Mouse (Mus musculus) myocyte (in vitro differentiated cells): ENCODE data around the gene Mycbp2. TPM values are rescaled to one million over a fixed set of nuclear protein-coding genes. Genes with fewer than 3 reads are reported as not detected.

Experiments used
- H3K27me3 ChIP-seq: one replicate; pipeline ENCODE4 v1.6.1; 2011; ENCODE audit not compliant: control insufficient read depth, insufficient read depth, insufficient read length
- H3K36me3 ChIP-seq: one replicate; pipeline ENCODE4 v1.6.1; 2011; ENCODE audit not compliant: control insufficient read depth, insufficient read depth
- H3K4me2 ChIP-seq: one replicate; pipeline ENCODE4 v1.6.1; 2011; ENCODE audit warnings: low read depth, control low read depth
- H3K4me3 ChIP-seq: one replicate; pipeline ENCODE4 v1.5.1; 2011; ENCODE audit warnings: mild to moderate bottlenecking, control low read depth, moderate library complexity
- H3K79me2 ChIP-seq: one replicate; pipeline ENCODE4 v1.6.1; 2011; ENCODE audit not compliant: control insufficient read depth, insufficient read depth
- H3ac ChIP-seq: one replicate; pipeline ENCODE4 v1.6.1; 2011; ENCODE audit not compliant: control insufficient read depth, insufficient read length
- CEBPB ChIP-seq: IDR thresholded peaks from 2 replicates; pipeline ENCODE4 v1.6.1; 2011; ENCODE audit warnings: mild to moderate bottlenecking, moderate library complexity; ENCODE audit not compliant: poor library complexity, insufficient read depth, severe bottlenecking
- E2F4 ChIP-seq: IDR thresholded peaks from one replicate; pipeline ENCODE4 v1.6.1; 2011; ENCODE audit warnings: mild to moderate bottlenecking, control low read depth, moderate library complexity; ENCODE audit not compliant: insufficient read depth
- MAX ChIP-seq: IDR thresholded peaks from one replicate; pipeline ENCODE4 v1.6.1; 2011; ENCODE audit warnings: low read depth, mild to moderate bottlenecking, control low read depth
- MYOD1 ChIP-seq, 3 experiments: IDR thresholded peaks; one replicate each; pipeline ENCODE4 v1.6.1; 2011; ENCODE audit warnings: control low read depth in 2 of 3, low read depth in 2 of 3, mild to moderate bottlenecking in 2 of 3, moderate library complexity in 1 of 3; ENCODE audit not compliant: insufficient read length in 2 of 3, control insufficient read depth in 1 of 3
- MYOG ChIP-seq, 3 experiments: IDR thresholded peaks; one replicate each; pipeline ENCODE4 v1.6.1; 2011; ENCODE audit warnings: control low read depth in 2 of 3, low read depth in 2 of 3, mild to moderate bottlenecking in 2 of 3; ENCODE audit not compliant: insufficient read length in 2 of 3, control insufficient read depth in 1 of 3, insufficient read depth in 1 of 3
- POLR2A ChIP-seq: IDR thresholded peaks from one replicate; pipeline ENCODE4 v1.6.1; 2011; ENCODE audit warnings: low read depth, mild to moderate bottlenecking, control low read depth, moderate library complexity; ENCODE audit not compliant: insufficient read length
- POLR2AphosphoS2 ChIP-seq: IDR thresholded peaks from one replicate; pipeline ENCODE4 v1.6.1; 2011; ENCODE audit warnings: low read depth, control low read depth; ENCODE audit not compliant: insufficient read length
- REST ChIP-seq: IDR thresholded peaks from one replicate; pipeline ENCODE4 v1.6.1; 2011; ENCODE audit warnings: mild to moderate bottlenecking, control low read depth, moderate library complexity; ENCODE audit not compliant: insufficient read depth, insufficient read length
- SRF ChIP-seq: IDR thresholded peaks from one replicate; pipeline ENCODE4 v1.6.1; 2011; ENCODE audit warnings: low read depth; ENCODE audit not compliant: control insufficient read depth, insufficient read length
- TCF12 ChIP-seq: IDR thresholded peaks from one replicate; pipeline ENCODE4 v1.6.1; 2011; ENCODE audit warnings: mild to moderate bottlenecking, control low read depth; ENCODE audit not compliant: poor library complexity, insufficient read depth, severe bottlenecking
- TCF3 ChIP-seq: IDR thresholded peaks from one replicate; pipeline ENCODE4 v1.6.1; 2011; ENCODE audit warnings: low read depth, control low read depth; ENCODE audit not compliant: insufficient read length
- USF1 ChIP-seq: IDR thresholded peaks from one replicate; pipeline ENCODE4 v1.6.1; 2011; ENCODE audit warnings: low read depth, mild to moderate bottlenecking, control low read depth, moderate library complexity
- polyA plus RNA-seq: library from polyadenylated mRNA; unstranded; fragments of >200 nt; fragmentation: generic; extraction: Trizol; gene quantifications from one replicate; pipeline ENCODE4 v1.2.1, GENCODE M21; 2012; ENCODE audit warnings: missing spikeins

Mycbp2 gene
- polyA plus RNA-seq, 1 experiment = 7.7 TPM

DNA sequence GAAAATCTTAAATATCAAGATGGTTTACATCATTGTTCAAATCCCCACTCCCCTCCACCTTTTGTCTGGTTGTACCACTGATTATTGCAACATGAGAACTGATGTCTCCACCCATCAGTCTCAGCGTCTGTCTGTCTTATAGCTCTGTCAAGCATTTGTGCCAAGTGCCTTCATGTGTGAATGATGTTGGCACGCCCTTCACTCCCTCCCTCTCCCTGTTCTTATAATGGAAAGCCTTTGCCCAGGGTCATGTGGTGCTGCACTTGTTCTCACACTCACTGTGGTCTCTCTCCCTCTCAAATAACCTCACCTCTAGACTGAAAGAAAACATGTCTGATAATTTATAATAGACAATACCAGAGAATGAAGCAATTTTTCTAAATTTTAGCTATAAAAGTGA, 124.3 kb downstream of the Mycbp2 start:
- Histone ChIP-seq H3ac (no peak overlapping the region), H3K79me2 (no peaks in the 10 kb centered on the region), H3K4me3 (no peak overlapping the region), H3K27me3 (no peaks in the 10 kb centered on the region), H3K4me2 (no peak overlapping the region), H3K36me3 (peaks cover 20% of the 10 kb centered on the region)
- TF ChIP-seq USF1 (no peak), E2F4 (no peak), CEBPB (no peak), MYOG (IDR thresholded peaks at IDR 0.05; ENCODE audit: control insufficient read depth in 1 of 3, insufficient read depth in 1 of 3, insufficient read length in 2 of 3, low read depth in 2 of 3) (no peak), POLR2AphosphoS2 (no peak), MYOD1 (IDR thresholded peaks at IDR 0.05; ENCODE audit: control insufficient read depth in 1 of 3, insufficient read length in 2 of 3, low read depth in 2 of 3) (no peak), MAX (no peak), REST (no peak), POLR2A (no peak), TCF3 (no peak), TCF12 (no peak), SRF (no peak)

DNA sequence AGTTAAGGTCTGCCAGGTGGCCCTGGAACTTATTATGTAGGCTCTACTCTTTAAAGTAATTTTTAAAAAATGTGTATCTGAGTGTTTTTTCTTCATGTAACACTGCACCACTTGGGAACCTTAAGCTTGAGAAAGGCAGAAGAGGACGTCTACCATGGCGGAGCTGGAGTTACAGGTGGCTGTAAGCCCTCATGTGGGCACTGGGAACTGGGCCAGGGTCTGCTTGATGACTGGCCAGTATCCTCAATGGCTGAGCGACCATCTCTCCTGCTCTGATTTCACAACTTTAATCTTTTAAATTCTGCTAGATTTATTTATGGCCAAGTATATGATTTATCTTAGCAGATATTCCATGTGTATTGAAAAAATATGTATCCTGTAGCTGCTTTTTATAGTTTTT, 124.9 kb downstream of the Mycbp2 start:
- no peak overlapping the region for H3K4me2 ChIP-seq
- no peak overlapping the region for H3ac ChIP-seq
- H3K27me3 ChIP-seq = no peaks in the 10 kb centered on the region
- no peaks in the 10 kb centered on the region for H3K79me2 ChIP-seq
- no peak overlapping the region for H3K4me3 ChIP-seq
- TF ChIP-seq TCF12 (no peak), TCF3 (no peak), SRF (no peak), POLR2A (no peak), MYOD1 (IDR thresholded peaks at IDR 0.05; ENCODE audit: control insufficient read depth in 1 of 3, insufficient read length in 2 of 3, low read depth in 2 of 3) (no peak), USF1 (no peak), MYOG (IDR thresholded peaks at IDR 0.05; ENCODE audit: control insufficient read depth in 1 of 3, insufficient read depth in 1 of 3, insufficient read length in 2 of 3, low read depth in 2 of 3) (no peak), CEBPB (no peak)
- H3K36me3 ChIP-seq = peaks cover 22% of the 10 kb centered on the region

DNA sequence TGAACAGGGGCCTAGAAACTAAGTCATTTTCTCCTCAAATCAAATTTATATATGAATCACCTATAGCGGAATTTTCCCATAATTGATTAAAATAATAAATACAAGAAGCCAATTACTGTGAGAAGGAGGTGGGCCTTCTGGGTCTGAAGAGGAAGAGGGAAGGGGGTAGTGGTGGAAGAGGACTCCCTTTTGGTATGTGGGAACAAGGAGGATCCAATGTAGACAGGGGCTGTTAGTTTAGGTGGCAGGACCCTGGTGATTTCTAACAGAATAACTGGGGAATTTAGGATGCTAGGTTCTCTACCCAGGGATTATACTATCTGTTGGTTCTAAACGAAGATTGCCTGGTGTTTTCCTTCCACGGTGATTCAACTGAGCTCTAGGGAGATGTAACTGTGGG, 130.3 kb downstream of the Mycbp2 start:
- Histone ChIP-seq H3K27me3 (no peaks in the 10 kb centered on the region), H3K79me2 (no peaks in the 10 kb centered on the region), H3K36me3 (peaks cover 16% of the 10 kb centered on the region), H3K4me3 (no peak overlapping the region), H3K4me2 (no peak overlapping the region), H3ac (no peak overlapping the region)
- no peak for TF ChIP-seq MYOG (IDR thresholded peaks at IDR 0.05; ENCODE audit: control insufficient read depth in 1 of 3, insufficient read depth in 1 of 3, insufficient read length in 2 of 3, low read depth in 2 of 3)
- TF ChIP-seq SRF = no peak
- TF ChIP-seq MYOD1 (IDR thresholded peaks at IDR 0.05; ENCODE audit: control insufficient read depth in 1 of 3, insufficient read length in 2 of 3, low read depth in 2 of 3) = no peak
- TF ChIP-seq TCF12 = no peak
- no peak for TF ChIP-seq POLR2A
- no peak for TF ChIP-seq CEBPB
- no peak for TF ChIP-seq REST
- TF ChIP-seq USF1 = no peak
- no peak for TF ChIP-seq TCF3
- TF ChIP-seq E2F4 = no peak
- TF ChIP-seq MAX = no peak
- no peak for TF ChIP-seq POLR2AphosphoS2

DNA sequence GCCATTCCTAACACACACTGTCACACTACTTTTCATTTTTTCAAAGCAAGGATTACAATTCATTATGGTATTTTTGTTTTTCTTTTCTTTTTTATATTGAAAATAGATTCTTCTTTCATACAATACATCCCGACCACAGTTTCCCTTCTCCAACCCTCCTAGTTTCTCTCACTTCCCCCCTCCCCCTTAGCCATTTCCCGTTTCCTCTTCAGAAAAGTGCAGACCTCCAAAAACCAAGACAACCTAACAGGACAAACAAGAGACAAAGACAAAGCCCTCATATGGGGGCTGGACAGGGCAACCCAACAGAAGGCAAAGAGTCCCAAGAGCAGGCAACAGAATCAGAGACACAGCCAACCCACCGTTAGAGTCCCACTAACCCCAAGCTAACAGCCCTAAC, 160.0 kb downstream of the Mycbp2 start:
- no peaks in the 10 kb centered on the region for H3K27me3 ChIP-seq
- no peak overlapping the region for H3K4me3 ChIP-seq
- H3ac ChIP-seq = no peak overlapping the region
- TF ChIP-seq E2F4 (no peak), MYOG (IDR thresholded peaks at IDR 0.05; ENCODE audit: control insufficient read depth in 1 of 3, insufficient read depth in 1 of 3, insufficient read length in 2 of 3, low read depth in 2 of 3) (no peak), MYOD1 (IDR thresholded peaks at IDR 0.05; ENCODE audit: control insufficient read depth in 1 of 3, insufficient read length in 2 of 3, low read depth in 2 of 3) (no peak), TCF12 (no peak), POLR2AphosphoS2 (no peak), REST (no peak), SRF (no peak), POLR2A (no peak), CEBPB (no peak), MAX (no peak)
- H3K36me3 ChIP-seq = peaks cover 20% of the 10 kb centered on the region
- no peaks in the 10 kb centered on the region for H3K79me2 ChIP-seq
- H3K4me2 ChIP-seq = no peak overlapping the region

DNA sequence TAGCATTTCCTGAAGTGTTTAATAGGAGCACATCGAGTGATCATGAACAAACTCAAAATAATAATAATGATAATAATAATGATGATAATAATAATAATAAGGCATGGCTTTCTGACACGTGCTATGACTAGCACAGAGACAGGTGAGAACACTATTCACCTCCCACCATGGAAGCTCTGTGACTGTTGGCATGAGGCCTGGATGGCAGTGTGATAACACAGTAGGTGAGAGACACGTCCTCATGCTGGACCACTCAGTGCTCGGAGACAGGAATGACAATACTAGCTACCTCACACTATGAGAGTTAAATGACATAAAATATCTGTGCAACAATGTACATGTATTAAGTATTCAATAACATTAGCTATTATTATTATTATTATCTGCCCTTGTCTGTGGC, 160.5 kb downstream of the Mycbp2 start:
- Histone ChIP-seq H3K27me3 (no peaks in the 10 kb centered on the region), H3ac (no peak overlapping the region), H3K4me3 (no peak overlapping the region), H3K36me3 (peaks cover 20% of the 10 kb centered on the region), H3K4me2 (no peak overlapping the region), H3K79me2 (no peaks in the 10 kb centered on the region)
- TF ChIP-seq MAX (no peak), POLR2AphosphoS2 (no peak), POLR2A (no peak), SRF (no peak), TCF12 (no peak), USF1 (no peak), CEBPB (no peak), E2F4 (no peak), TCF3 (no peak), MYOD1 (IDR thresholded peaks at IDR 0.05; ENCODE audit: control insufficient read depth in 1 of 3, insufficient read length in 2 of 3, low read depth in 2 of 3) (no peak), REST (no peak), MYOG (IDR thresholded peaks at IDR 0.05; ENCODE audit: control insufficient read depth in 1 of 3, insufficient read depth in 1 of 3, insufficient read length in 2 of 3, low read depth in 2 of 3) (no peak)
